Mouse (Mus musculus) kidney, embryonic 15.5 days (tissue): ENCODE measurements at regions not wholly inside any gene's neighbourhood (a gene's known extent, or its start where the extent isn't known, plus 50 kb on each side); places are given as distances from the start of the nearest gene placed in this dataset.
"Not testable (repeated sequence)": the region's sequence is repeated elsewhere in the genome, so short reads cannot be mapped to it uniquely, and the experiment has no call there.

Experiments used
- ATAC-seq: fragments of 200-750 bp; cut with Nextera tagmentation; replicated peaks from 2 replicates; pipeline ENCODE4 v1.8.0; 2017; ENCODE audit warnings: moderate TSS enrichment; ENCODE audit not compliant: low FRiP score
- H3K27ac ChIP-seq: fragments of 300-500 bp; sonication (generic); 2 replicates; pipeline ENCODE4 v1.5.1; 2015; ENCODE audit warnings: mild to moderate bottlenecking, inconsistent platforms
- H3K27me3 ChIP-seq: fragments of 300-500 bp; sonication (generic); 2 replicates; pipeline ENCODE4 v1.6.1; 2015; ENCODE audit warnings: inconsistent platforms
- H3K36me3 ChIP-seq: fragments of 300-500 bp; sonication (generic); 2 replicates; pipeline ENCODE4 v1.6.1; 2015; ENCODE audit warnings: inconsistent platforms
- H3K4me1 ChIP-seq: fragments of 300-500 bp; sonication (generic); 2 replicates; pipeline ENCODE4 v1.6.1; 2015; ENCODE audit warnings: inconsistent platforms
- H3K4me2 ChIP-seq: fragments of 300-500 bp; sonication (generic); 2 replicates; pipeline ENCODE4 v1.6.1; 2015; ENCODE audit warnings: moderate library complexity, mild to moderate bottlenecking, inconsistent platforms
- H3K4me3 ChIP-seq: fragments of 300-500 bp; sonication (generic); replicated peaks from 2 replicates; pipeline ENCODE4 v1.5.1; 2015; ENCODE audit warnings: mild to moderate bottlenecking, inconsistent platforms
- H3K9ac ChIP-seq: fragments of 300-500 bp; sonication (generic); 2 replicates; pipeline ENCODE4 v1.6.1; 2015; ENCODE audit warnings: mild to moderate bottlenecking, inconsistent platforms
- H3K9me3 ChIP-seq: fragments of 300-500 bp; sonication (generic); replicated peaks from 2 replicates; pipeline ENCODE4 v1.6.1; 2016; ENCODE audit warnings: inconsistent platforms
- WGBS: fragments of 180-500 bp; shearing (Covaris S2); methylation state at CpG from one replicate; pipeline ENCODE4 v1.1.7; 2015; ENCODE audit warnings: mixed read lengths; 5-methylcytosine and 5-hydroxymethylcytosine counted together

- 53% methylated on average over 6 of the region's 6 CpGs for WGBS
- Histone ChIP-seq H3K4me3 (no peak overlapping the region), H3K36me3 (no peaks in the 10 kb centered on the region), H3K9ac (no peak overlapping the region), H3K4me2 (no peak overlapping the region), H3K27ac (no peak overlapping the region), H3K4me1 (peaks cover 23% of the 10 kb centered on the region), H3K27me3 (no peaks in the 10 kb centered on the region), H3K9me3 (no peaks in the 10 kb centered on the region)
- ATAC-seq: no peak; the same call in 1 of the 2 replicates
Measured at GRCm38 (mm10) chr2:75781781-75782211, 50.2 kb upstream of the Agps start.

- ATAC-seq: peak; percentile 67
- no peak overlapping the region for H3K4me3 ChIP-seq
- H3K9me3 ChIP-seq: no peaks in the 10 kb centered on the region
- H3K27ac ChIP-seq: no peak overlapping the region
- H3K9ac ChIP-seq: no peak overlapping the region
- H3K36me3 ChIP-seq: no peaks in the 10 kb centered on the region
- no peaks in the 10 kb centered on the region for H3K27me3 ChIP-seq
- WGBS: under 1% methylated on average over 3 of the region's 3 CpGs
- peak overlapping the region; percentile 24; the same call in 1 of the 2 replicates for H3K4me2 ChIP-seq
- H3K4me1 ChIP-seq: peaks cover 29% of the 10 kb centered on the region
Measured at GRCm38 (mm10) chr2:75781078-75781477, 50.9 kb upstream of the Agps start.

- H3K9me3 ChIP-seq, H3K36me3 ChIP-seq, H3K4me3 ChIP-seq, H3K9ac ChIP-seq, ATAC-seq, H3K27ac ChIP-seq, H3K4me2 ChIP-seq, H3K27me3 ChIP-seq: not testable (repeated sequence)
- H3K4me1 ChIP-seq: peaks cover 26% of the 10 kb centered on the region
- 89% methylated on average over 3 of the region's 3 CpGs for WGBS
Measured at GRCm38 (mm10) chr2:75778628-75779027, 53.3 kb upstream of the Agps start.

- H3K4me3 ChIP-seq: peak overlapping the region; percentile 13; the same call in 1 of the 2 replicates
- 20% methylated on average over 5 of the region's 6 CpGs for WGBS
Measured at GRCm38 (mm10) chr2:75777040-75777451, 54.9 kb upstream of the Agps start.

GRCm38 (mm10) chr2:75776533-75776932, 55.4 kb upstream of the Agps start:
- 0 out of 2 replicates have a peak overlapping the region, but pooled peaks have one; percentile 13 for H3K4me3 ChIP-seq
- no peak for ATAC-seq
- no peaks in the 10 kb centered on the region for H3K36me3 ChIP-seq
- H3K27ac ChIP-seq: peak overlapping the region; percentile 15; the same call in 1 of the 2 replicates
- H3K9me3 ChIP-seq: no peaks in the 10 kb centered on the region
- WGBS: 25% methylated on average over 12 of the region's 12 CpGs
- H3K4me2 ChIP-seq: peak overlapping the region; percentile 51
- H3K4me1 ChIP-seq: peaks cover 41% of the 10 kb centered on the region
- H3K27me3 ChIP-seq: no peaks in the 10 kb centered on the region
- H3K9ac ChIP-seq: no peak overlapping the region

More at GRCm38 (mm10) chr2:75777040-75777451, 54.9 kb upstream of the Agps start:
- Histone ChIP-seq H3K9ac (no peak overlapping the region), H3K36me3 (no peaks in the 10 kb centered on the region), H3K4me2 (peak overlapping the region; percentile 51), H3K27ac (peak overlapping the region; percentile 27; the same call in 1 of the 2 replicates), H3K27me3 (no peaks in the 10 kb centered on the region), H3K9me3 (no peaks in the 10 kb centered on the region), H3K4me1 (peaks cover 41% of the 10 kb centered on the region)
- no peak for ATAC-seq

- Histone ChIP-seq H3K9me3 (no peaks in the 10 kb centered on the region), H3K4me3 (no peak overlapping the region), H3K27me3 (no peaks in the 10 kb centered on the region), H3K27ac (peak overlapping the region; percentile 41; the same call in 1 of the 2 replicates), H3K9ac (no peak overlapping the region), H3K4me1 (peaks cover 33% of the 10 kb centered on the region), H3K4me2 (no peak overlapping the region), H3K36me3 (no peaks in the 10 kb centered on the region)
- no peak for ATAC-seq
- WGBS: 45% methylated on average over 1 of the region's 1 CpGs
Measured at GRCm38 (mm10) chr2:75775217-75775616, 56.8 kb upstream of the Agps start.

GRCm38 (mm10) chr2:75773431-75773830, 58.5 kb upstream of the Agps start:
- Histone ChIP-seq H3K4me2 (no peak overlapping the region), H3K4me3 (no peak overlapping the region), H3K27me3 (no peaks in the 10 kb centered on the region), H3K9me3 (no peaks in the 10 kb centered on the region), H3K36me3 (no peaks in the 10 kb centered on the region), H3K27ac (peak overlapping the region; percentile 91), H3K4me1 (peaks cover 41% of the 10 kb centered on the region), H3K9ac (no peak overlapping the region)
- WGBS: 84% methylated on average over 5 of the region's 5 CpGs
- ATAC-seq: no peak

- peaks cover 44% of the 10 kb centered on the region for H3K4me1 ChIP-seq
- 19% methylated on average over 11 of the region's 11 CpGs for WGBS
- no peaks in the 10 kb centered on the region for H3K36me3 ChIP-seq
- peak overlapping the region; percentile 91 for H3K27ac ChIP-seq
- no peaks in the 10 kb centered on the region for H3K9me3 ChIP-seq
- H3K27me3 ChIP-seq: no peaks in the 10 kb centered on the region
- peak overlapping the region; percentile 25; the same call in 1 of the 2 replicates for H3K4me2 ChIP-seq
- peak; percentile 88 for ATAC-seq
- no peak overlapping the region for H3K4me3 ChIP-seq
- H3K9ac ChIP-seq: no peak overlapping the region
Measured at GRCm38 (mm10) chr2:75772251-75772956, 59.6 kb upstream of the Agps start.

GRCm38 (mm10) chr2:75770633-75771032, 61.3 kb upstream of the Agps start:
- Histone ChIP-seq H3K36me3 (no peaks in the 10 kb centered on the region), H3K9me3 (no peaks in the 10 kb centered on the region), H3K4me2 (no peak overlapping the region), H3K27ac (no peak overlapping the region), H3K4me1 (peaks cover 34% of the 10 kb centered on the region), H3K27me3 (no peaks in the 10 kb centered on the region), H3K9ac (no peak overlapping the region), H3K4me3 (no peak overlapping the region)
- no peak for ATAC-seq
- WGBS: 97% methylated on average over 1 of the region's 1 CpGs

- no peak; the same call in 1 of the 2 replicates for ATAC-seq
Measured at GRCm38 (mm10) chr2:75768559-75769304, 63.2 kb upstream of the Agps start.

GRCm38 (mm10) chr2:75767871-75768558, 63.6 kb upstream of the Nfe2l2 start:
- Histone ChIP-seq H3K9ac (no peak overlapping the region), H3K4me1 (peaks cover 27% of the 10 kb centered on the region), H3K4me3 (no peak overlapping the region), H3K36me3 (no peaks in the 10 kb centered on the region), H3K9me3 (no peaks in the 10 kb centered on the region), H3K27ac (peak overlapping the region; percentile 84), H3K27me3 (no peaks in the 10 kb centered on the region), H3K4me2 (no peak overlapping the region)
- ATAC-seq: peak; percentile 66
- 38% methylated on average over 7 of the region's 7 CpGs for WGBS

More at GRCm38 (mm10) chr2:75768559-75769304, 63.2 kb upstream of the Agps start:
- Histone ChIP-seq H3K36me3 (no peaks in the 10 kb centered on the region), H3K9me3 (no peaks in the 10 kb centered on the region), H3K4me2 (no peak overlapping the region), H3K9ac (no peak overlapping the region), H3K27ac (peak overlapping the region; percentile 84), H3K4me3 (no peak overlapping the region), H3K27me3 (no peaks in the 10 kb centered on the region), H3K4me1 (peaks cover 33% of the 10 kb centered on the region)
- 64% methylated on average over 5 of the region's 5 CpGs for WGBS

GRCm38 (mm10) chr2:75765403-75765802, 61.0 kb upstream of the Nfe2l2 start:
- Histone ChIP-seq H3K9me3 (no peaks in the 10 kb centered on the region), H3K9ac (no peak overlapping the region), H3K36me3 (no peaks in the 10 kb centered on the region), H3K4me2 (no peak overlapping the region), H3K4me3 (no peak overlapping the region), H3K27ac (no peak overlapping the region), H3K4me1 (peaks cover 17% of the 10 kb centered on the region), H3K27me3 (no peaks in the 10 kb centered on the region)
- no peak for ATAC-seq
- WGBS: 79% methylated on average over 4 of the region's 4 CpGs
